Mouse (Mus musculus): ENCODE data around the gene Tmem39a. TPM values are rescaled to one million over a fixed set of nuclear protein-coding genes. Genes with fewer than 3 reads are reported as not detected.

Tmem39a gene
- 50.3 to 63.0 TPM (median 55.0 TPM) in 4 replicates for total RNA-seq (2023; ENCODE audit: inconsistent age)

DNA sequence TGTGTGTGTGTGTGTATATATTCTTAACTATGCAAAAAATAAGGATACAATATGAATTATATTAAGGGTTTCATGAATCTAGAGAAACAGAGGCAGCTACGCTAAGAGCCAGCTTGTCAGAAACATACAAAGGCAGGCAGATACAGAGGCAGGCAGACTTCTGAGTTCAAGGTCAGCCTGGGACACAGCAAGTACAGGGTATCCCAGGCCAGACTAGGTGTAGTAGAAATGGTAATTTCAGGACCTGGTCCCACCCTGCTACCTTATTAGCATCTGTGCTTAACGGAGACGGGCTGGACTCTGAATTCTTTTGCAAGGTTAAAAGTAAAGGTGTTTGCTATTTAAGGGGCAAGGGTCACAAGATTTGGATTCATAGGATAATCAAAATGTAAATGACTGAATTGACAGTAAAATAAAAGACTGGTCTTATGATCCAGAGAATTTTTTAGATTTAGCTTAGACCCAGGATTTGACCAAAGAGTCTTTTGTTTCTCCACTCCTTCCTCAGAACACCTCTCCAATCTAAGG is at the start of gene Tmem39a:
Gene Tmem39a, plus strand, starts transcription at position 478 of the 528 bp plus-strand sequence.

DNA sequence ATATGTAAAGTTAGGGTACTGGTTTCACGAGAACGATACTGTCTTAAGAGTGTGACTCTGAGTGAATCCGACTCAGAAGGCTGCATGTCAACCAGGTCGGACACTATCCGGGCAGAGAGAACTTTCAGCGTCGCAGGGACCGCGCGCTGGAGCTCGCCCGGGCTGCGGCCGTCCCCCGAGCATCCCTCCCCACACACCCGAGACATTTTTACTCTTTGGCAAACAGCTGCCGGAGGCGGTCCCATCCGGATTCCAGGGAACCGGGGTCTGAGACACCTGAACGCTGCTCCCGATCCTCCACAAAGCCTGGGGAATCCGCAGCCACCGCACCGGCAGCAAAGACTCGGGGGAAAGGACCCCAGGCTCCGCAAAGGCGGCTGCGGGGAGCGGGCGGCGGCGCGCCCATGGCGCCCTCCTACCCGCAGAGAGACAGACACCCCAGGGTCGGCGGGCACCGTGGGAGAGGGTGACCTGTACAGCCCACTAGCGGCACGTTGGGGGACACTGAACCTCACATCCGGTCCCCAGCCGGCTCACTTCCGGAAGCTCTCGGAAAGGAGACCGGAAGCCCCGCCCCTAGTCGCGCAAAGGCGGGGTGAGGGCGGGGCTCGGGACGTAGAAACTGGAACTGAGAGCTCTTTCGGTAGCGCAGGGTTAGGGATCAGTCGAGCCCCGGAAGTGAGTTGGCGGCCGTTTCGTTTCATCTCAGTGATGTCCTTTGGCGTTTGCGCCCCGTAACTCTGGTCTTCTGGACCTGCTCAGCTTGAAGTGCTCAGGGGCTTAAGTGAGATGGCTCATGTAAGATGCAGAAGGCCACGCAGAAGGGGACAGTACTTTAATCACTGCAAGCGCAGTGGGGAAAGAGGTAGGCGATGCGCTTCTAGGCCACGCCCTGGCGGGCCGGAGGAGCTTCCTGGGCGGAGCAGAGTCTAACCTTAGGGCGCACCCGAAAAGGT is 36.1 kb upstream of the Tmem39a start, which contains the start of gene Timmdc1:
Gene Timmdc1, minus strand, starts transcription at position 535 of the 956 bp plus-strand sequence.

DNA sequence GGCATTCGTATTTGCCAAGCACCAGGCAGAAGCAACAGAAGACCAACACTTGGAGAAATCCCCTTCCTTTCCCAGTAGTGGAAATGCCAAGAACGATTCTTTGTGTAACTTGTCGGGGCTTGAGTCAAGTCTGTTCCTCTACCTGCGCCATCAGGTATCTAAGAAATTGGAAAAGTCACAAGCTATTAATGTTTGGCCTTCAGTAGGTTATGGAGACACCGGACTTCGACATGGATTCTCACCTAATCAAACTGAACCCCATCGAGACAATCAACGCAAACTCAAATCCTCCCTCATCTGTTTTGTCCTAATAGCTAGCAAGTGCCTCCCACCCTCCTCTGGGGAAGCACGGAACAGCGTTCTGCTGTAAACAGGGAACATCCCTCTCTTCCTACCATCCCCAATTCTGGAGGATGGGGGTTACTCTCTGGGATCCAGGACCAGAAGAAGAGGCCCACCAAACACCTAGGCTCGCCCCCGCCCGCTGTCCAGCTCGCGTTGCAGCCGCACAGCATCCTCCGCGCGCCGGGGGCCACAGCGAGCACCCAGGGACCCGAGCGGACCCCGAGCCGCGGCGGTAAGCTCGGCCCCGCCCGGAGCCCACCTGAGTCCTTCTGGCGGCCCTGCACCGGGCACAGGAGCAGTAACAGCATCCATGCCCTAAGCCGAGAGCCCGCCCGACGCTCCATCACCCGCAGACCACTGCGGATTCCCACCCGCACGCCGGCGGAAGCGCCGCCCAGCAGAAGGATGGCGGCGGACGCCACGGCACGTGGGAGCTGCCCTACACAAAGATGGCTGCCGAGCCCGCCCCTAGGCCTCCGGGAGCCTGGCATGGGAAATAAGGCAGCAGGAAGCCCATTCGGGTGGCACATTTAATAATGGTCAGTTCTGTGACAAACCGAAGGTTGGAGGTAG is 8.8 kb upstream of the Tmem39a start, which contains the start of gene Poglut1:
Gene Poglut1, minus strand, starts transcription at position 780 of the 918 bp plus-strand sequence.

Other genes starting within 250 kb of the Tmem39a start
- gene Maats1, start 216.6 kb upstream of the Tmem39a start, total RNA-seq (2023; ENCODE audit: inconsistent age), result 0.21 to 0.45 TPM in 2 of 4 replicates, not detected in the others
- gene Cox17, start 211.7 kb upstream of the Tmem39a start, total RNA-seq (2023; ENCODE audit: inconsistent age), result 63.0 to 99.1 TPM (median 91.4 TPM) in 4 replicates
- not detected in 4 replicates for gene Gm21987, start 211.7 kb upstream of the Tmem39a start, total RNA-seq (2023; ENCODE audit: inconsistent age)
- 0.60 to 0.69 TPM in 2 of 4 replicates, not detected in the others for gene Popdc2, start 196.5 kb upstream of the Tmem39a start, total RNA-seq (2023; ENCODE audit: inconsistent age)
- gene Pla1a, start 125.6 kb upstream of the Tmem39a start, total RNA-seq (2023; ENCODE audit: inconsistent age), result not detected in 4 replicates
- 29.7 to 32.4 TPM (median 30.3 TPM) in 4 replicates for gene Adprh, start 106.0 kb upstream of the Tmem39a start, total RNA-seq (2023; ENCODE audit: inconsistent age)
- gene Cd80, start 103.1 kb upstream of the Tmem39a start, total RNA-seq (2023; ENCODE audit: inconsistent age), result 1.7 to 2.5 TPM (median 1.9 TPM) in 4 replicates
- 19.3 to 21.1 TPM (median 19.9 TPM) in 4 replicates for gene Timmdc1, start 36.0 kb upstream of the Tmem39a start, total RNA-seq (2023; ENCODE audit: inconsistent age)
- gene Poglut1, start 8.4 kb upstream of the Tmem39a start, total RNA-seq (2023; ENCODE audit: inconsistent age), result 24.1 to 25.6 TPM (median 24.9 TPM) in 4 replicates
- gene Arhgap31, start 154.6 kb downstream of the Tmem39a start, total RNA-seq (2023; ENCODE audit: inconsistent age), result 2.7 to 3.3 TPM (median 2.9 TPM) in 4 replicates
- 0.35 to 1.4 TPM (median 0.88 TPM) in 4 replicates for gene B4galt4, start 183.6 kb downstream of the Tmem39a start, total RNA-seq (2023; ENCODE audit: inconsistent age)
- gene Upk1b, start 241.6 kb downstream of the Tmem39a start, total RNA-seq (2023; ENCODE audit: inconsistent age), result not detected in 4 replicates